Mouse (Mus musculus) forebrain, embryonic 14.5 days (tissue): ENCODE measurements at regions not wholly inside any gene's neighbourhood (a gene's known extent, or its start where the extent isn't known, plus 50 kb on each side); places are given as distances from the start of the nearest gene placed in this dataset.

ENCODE experiments used
- ATAC-seq: fragments of 200-750 bp; cut with Nextera tagmentation; 2 replicates; pipeline ENCODE4 v1.8.0; 2017; ENCODE audit warnings: mild to moderate bottlenecking, moderate library complexity
- DNase-seq: peaks from one replicate; pipeline ENCODE4 v3.0.0-alpha.2; 2015; ENCODE audit warnings: low spot score
- H3K27ac ChIP-seq: fragments of 300-500 bp; sonication (generic); 2 replicates; pipeline ENCODE4 v1.5.1; 2014; ENCODE audit warnings: low read depth, mild to moderate bottlenecking, control low read depth, low read length, moderate library complexity
- H3K27me3 ChIP-seq: fragments of 300-500 bp; sonication (generic); replicated peaks from 2 replicates; pipeline ENCODE4 v1.6.1; 2014; ENCODE audit warnings: low read length, control low read depth, mixed read lengths; ENCODE audit not compliant: control insufficient read depth, insufficient read depth
- H3K36me3 ChIP-seq: fragments of 300-500 bp; sonication (generic); 2 replicates; pipeline ENCODE4 v1.6.1; 2014; ENCODE audit warnings: low read length, control low read depth; ENCODE audit not compliant: control insufficient read depth, insufficient read depth
- H3K4me1 ChIP-seq: fragments of 300-500 bp; sonication (generic); 2 replicates; pipeline ENCODE4 v1.6.1; 2014; ENCODE audit warnings: antibody characterized with exemption, low read length, control low read depth; ENCODE audit not compliant: control insufficient read depth, insufficient read depth
- H3K4me2 ChIP-seq: fragments of 300-500 bp; sonication (generic); 2 replicates; pipeline ENCODE4 v1.6.1; 2014; ENCODE audit warnings: mild to moderate bottlenecking, control low read depth, low read length
- H3K4me3 ChIP-seq: fragments of 300-500 bp; sonication (generic); 2 replicates; pipeline ENCODE4 v1.5.1; 2014; ENCODE audit warnings: low read depth, low read length, control low read depth
- H3K9ac ChIP-seq: fragments of 300-500 bp; sonication (generic); 2 replicates; pipeline ENCODE4 v1.6.1; 2014; ENCODE audit warnings: mild to moderate bottlenecking, low read length, control low read depth, moderate library complexity
- H3K9me3 ChIP-seq: fragments of 300-500 bp; sonication (generic); replicated peaks from 2 replicates; pipeline ENCODE4 v1.6.1; 2016; ENCODE audit warnings: low read length, control low read depth, mixed read lengths; ENCODE audit not compliant: control insufficient read depth
- WGBS: fragments of 180-500 bp; shearing (Covaris S2); extraction: QIAGEN DNeasy Blood & Tissue Kit; methylation state at CpG from one replicate; pipeline ENCODE4 v1.1.7; 2014; 5-methylcytosine and 5-hydroxymethylcytosine counted together

DNA sequence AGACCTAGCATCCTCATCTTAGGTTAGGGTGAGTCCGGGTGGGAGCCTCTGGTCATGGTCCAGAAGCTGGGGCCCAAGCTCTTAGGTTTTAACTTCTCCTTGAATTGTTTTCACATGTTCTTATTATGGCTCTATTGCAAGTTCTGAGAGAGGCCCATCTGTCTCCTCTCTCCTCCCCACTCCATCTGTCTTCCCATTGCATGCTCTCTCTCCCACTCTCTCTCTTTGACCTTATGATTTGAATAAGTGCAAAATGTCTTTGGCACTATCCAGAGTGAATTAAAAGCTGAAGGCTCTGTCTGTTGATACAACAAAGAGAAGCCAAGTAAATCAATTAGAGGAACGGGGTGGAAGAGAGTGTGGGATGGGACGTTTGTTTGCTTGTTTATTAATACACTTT is 146.2 kb upstream of the Rfx3 start:
- ATAC-seq = no peak
- no peaks in the 10 kb centered on the region for H3K27me3 ChIP-seq
- H3K9me3 ChIP-seq = no peaks in the 10 kb centered on the region
- no peaks in the 10 kb centered on the region for H3K4me1 ChIP-seq
- no peak overlapping the region for H3K27ac ChIP-seq
- no peak overlapping the region for H3K9ac ChIP-seq
- DNase-seq = peak; percentile 40
- no peak overlapping the region for H3K4me2 ChIP-seq
- H3K4me3 ChIP-seq = no peak overlapping the region
- H3K36me3 ChIP-seq = no peaks in the 10 kb centered on the region
- 68% methylated on average over 3 of the region's 3 CpGs for WGBS

DNA sequence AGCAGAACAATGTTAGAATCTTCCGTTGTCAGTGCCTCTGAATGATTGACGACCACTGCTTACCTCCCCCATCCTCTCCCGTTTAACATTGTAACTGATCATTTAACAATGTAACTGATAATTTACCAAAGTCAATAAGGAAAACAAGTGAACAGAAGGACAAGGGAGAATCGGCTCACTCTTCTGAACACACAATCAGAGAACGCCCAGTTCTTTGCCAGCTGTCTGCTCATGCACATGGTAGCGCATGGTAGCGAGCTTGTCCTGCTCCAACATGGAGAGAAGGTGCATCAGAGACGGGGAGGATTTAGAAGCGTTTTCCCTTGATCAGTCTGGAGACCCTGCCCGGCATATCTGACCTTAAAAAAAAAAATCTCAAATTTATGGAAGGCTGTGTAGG is 126.6 kb upstream of the Rfx3 start:
- no peak for DNase-seq
- 94% methylated on average over 10 of the region's 10 CpGs for WGBS
- Histone ChIP-seq H3K4me3 (no peak overlapping the region), H3K9ac (no peak overlapping the region), H3K9me3 (no peaks in the 10 kb centered on the region), H3K4me2 (no peak overlapping the region), H3K4me1 (no peaks in the 10 kb centered on the region), H3K36me3 (no peaks in the 10 kb centered on the region), H3K27ac (no peak overlapping the region), H3K27me3 (no peaks in the 10 kb centered on the region)
- no peak for ATAC-seq

DNA sequence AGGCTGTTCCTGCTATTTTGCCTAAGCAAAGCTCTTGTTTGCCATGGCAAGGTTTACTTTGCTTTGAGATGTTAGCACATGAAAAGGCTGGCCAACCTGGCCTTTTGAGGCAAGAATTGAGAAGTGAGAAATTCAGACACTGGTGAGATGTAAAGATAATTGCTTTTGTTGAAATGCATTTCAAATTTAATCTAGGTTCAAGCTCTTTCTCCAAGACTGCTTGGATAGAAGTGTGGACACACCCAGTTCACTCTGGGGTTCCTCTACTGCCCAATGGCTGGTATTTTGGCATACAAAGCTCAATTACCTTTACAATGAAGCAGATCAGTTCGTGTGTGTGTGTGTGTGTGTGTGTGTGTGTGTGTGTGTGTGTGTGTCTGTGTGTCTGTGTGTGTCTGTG is 123.8 kb upstream of the Rfx3 start:
- ATAC-seq = no peak
- no peak overlapping the region for H3K4me3 ChIP-seq

DNA sequence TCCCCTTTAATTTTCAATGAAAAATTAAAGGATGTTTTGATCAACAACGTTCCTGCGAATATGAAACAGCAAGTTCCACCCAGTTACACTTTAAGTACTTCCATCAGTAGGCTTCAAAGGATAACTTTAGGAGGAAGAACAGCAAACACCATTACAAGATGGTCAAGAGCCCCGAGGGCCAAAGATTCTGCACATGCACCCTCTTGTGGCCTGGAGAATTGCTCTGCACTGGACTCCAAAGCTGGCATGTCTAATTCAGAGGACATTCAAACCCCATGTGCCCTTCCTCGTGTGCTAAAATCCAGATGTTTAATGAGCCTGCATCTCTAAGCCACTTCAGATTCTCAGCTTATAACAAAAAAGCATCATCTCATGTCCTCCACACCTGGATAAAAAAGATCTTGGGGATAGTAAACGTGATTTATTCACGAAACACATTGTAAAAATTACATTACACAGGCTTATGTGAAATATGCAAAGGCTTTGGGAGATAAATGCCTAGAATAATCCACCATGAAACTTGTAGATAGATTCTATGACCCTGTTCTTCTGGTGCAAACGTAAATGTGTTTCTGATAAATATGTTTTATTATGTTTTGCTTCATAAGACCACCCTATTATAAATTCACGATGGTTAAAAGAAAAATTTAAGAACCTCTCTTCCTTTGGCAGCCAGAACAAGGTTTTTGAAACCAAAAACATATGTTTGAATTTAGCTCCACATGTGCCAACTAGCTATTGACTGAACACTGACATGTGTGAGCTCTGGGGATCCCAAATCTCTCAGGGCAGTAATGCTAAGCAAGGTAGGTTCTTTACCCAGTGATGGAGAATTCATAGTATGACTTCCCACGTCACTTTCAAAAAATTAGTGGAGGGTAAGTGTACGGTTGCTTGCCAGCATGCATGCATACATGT is 100.6 kb upstream of the Rfx3 start:
- Histone ChIP-seq H3K4me2 (no peak overlapping the region), H3K36me3 (no peaks in the 10 kb centered on the region), H3K4me3 (no peak overlapping the region), H3K9ac (no peak overlapping the region), H3K4me1 (no peaks in the 10 kb centered on the region), H3K27ac (no peak overlapping the region), H3K27me3 (no peaks in the 10 kb centered on the region), H3K9me3 (no peaks in the 10 kb centered on the region)
- DNase-seq = no peak
- ATAC-seq = no peak
- 89% methylated on average over 10 of the region's 10 CpGs for WGBS

More for the DNA sequence above, 123.8 kb upstream of the Rfx3 start:
- DNase-seq = no peak
- WGBS = 22% methylated on average over 1 of the region's 1 CpGs
- no peak overlapping the region for H3K9ac ChIP-seq
- H3K27ac ChIP-seq = no peak overlapping the region
- no peak overlapping the region for H3K4me2 ChIP-seq
- H3K27me3 ChIP-seq = no peaks in the 10 kb centered on the region
- no peaks in the 10 kb centered on the region for H3K9me3 ChIP-seq
- H3K4me1 ChIP-seq = no peaks in the 10 kb centered on the region
- no peaks in the 10 kb centered on the region for H3K36me3 ChIP-seq

DNA sequence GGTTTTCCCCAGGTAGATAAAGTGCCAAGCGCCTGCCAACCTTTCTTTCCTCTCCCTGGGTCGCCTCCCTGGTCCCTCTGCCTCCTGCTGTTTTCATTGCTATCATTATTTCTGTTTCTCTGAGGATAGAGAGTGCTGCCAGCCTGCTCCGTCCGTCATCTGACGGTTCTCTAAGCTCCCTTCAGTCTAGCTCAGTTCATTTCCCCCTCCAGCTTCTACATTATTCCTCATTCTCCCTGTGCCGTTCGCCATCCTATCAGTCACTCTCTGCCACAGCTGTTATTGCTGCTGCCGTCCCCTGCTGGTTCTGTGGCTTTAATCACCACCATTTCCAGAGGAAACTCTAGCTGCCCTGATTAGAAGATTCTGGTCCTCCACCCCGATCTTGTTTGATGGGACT is 84.7 kb upstream of the Rfx3 start:
- Histone ChIP-seq H3K36me3 (no peaks in the 10 kb centered on the region), H3K4me1 (no peaks in the 10 kb centered on the region), H3K4me3 (no peak overlapping the region), H3K4me2 (no peak overlapping the region), H3K27ac (no peak overlapping the region), H3K9ac (no peak overlapping the region), H3K27me3 (no peaks in the 10 kb centered on the region), H3K9me3 (no peaks in the 10 kb centered on the region)
- peak; percentile 10 for DNase-seq
- ATAC-seq = no peak
- WGBS = 32% methylated on average over 9 of the region's 9 CpGs

DNA sequence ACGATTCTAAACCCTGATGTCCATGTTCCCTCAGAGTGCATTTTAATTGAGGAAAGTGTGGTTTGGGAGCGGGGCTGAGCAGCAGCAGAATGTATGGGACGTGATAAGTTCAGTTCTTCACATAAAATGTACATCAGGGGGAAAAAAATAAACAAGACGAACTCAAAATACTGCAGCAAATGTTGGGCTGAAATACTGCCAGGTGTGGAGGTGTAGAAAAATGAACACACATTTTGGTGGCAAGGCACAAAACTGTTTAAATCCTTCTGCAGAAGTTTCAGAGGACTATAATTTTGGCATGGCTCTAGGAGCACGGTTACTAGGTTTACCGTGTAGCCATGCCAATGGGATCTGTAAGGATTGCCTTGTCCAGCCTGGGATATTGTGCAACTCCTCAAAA is 81.3 kb upstream of the Rfx3 start:
- H3K27me3 ChIP-seq = no peaks in the 10 kb centered on the region
- no peak overlapping the region for H3K27ac ChIP-seq
- no peaks in the 10 kb centered on the region for H3K36me3 ChIP-seq
- ATAC-seq (no peak), DNase-seq (no peak)
- no peak overlapping the region for H3K9ac ChIP-seq
- no peak overlapping the region for H3K4me3 ChIP-seq
- WGBS = 92% methylated on average over 6 of the region's 6 CpGs
- no peaks in the 10 kb centered on the region for H3K9me3 ChIP-seq
- peaks cover 14% of the 10 kb centered on the region for H3K4me1 ChIP-seq
- no peak overlapping the region for H3K4me2 ChIP-seq

DNA sequence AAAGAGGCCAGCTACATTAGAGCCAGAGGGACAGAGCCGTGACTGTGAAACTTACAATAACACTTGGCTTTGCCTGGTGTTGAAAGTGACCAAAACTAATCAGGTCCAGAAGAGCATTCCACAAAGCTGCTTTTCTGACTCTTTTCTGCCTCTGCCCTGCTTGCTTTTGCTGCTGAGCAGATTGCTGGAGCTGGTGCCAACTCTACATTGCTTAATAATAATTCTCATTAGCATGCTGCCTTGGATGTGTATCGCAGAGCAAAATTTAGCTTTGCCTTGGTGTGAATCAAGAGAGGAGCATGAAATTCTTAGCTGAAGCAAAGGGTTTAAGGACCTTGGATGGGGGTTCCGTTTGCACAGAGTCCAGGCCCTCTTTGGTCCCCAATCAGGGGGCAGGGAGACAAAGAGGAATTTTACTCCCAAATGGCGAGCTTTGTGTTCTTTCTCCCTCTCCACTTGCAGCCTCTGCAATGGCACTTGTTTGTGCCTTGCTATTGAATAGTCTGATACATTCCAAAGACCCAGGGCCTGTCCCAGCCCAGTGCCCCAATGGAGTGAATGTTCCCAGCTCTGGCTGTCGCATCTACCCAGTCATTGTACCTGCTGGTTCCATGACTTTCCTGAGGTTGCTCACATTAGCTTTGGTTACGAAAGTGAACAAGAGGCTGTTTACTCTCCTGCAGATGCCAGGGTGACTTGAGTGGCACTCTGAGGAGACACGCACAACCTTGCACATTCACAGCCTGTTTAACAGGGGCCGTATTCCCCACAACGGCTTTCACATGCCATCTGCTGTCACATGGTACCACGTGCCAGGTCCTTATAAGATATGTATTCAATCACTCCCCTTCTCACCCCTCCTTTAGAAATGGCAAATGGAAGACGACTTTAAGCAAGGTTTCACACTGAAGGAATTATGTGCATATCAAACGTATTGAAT is 76.9 kb upstream of the Rfx3 start:
- WGBS = 26% methylated on average over 12 of the region's 12 CpGs
- Histone ChIP-seq H3K4me2 (0 out of 2 replicates have a peak overlapping the region, but pooled peaks have one; percentile 10), H3K4me1 (peaks cover 19% of the 10 kb centered on the region), H3K9ac (no peak overlapping the region), H3K27me3 (no peaks in the 10 kb centered on the region), H3K27ac (peak overlapping the region; percentile 58), H3K36me3 (no peaks in the 10 kb centered on the region), H3K4me3 (no peak overlapping the region), H3K9me3 (no peaks in the 10 kb centered on the region)
- peak; percentile 95 for ATAC-seq
- peak; percentile 89 for DNase-seq

DNA sequence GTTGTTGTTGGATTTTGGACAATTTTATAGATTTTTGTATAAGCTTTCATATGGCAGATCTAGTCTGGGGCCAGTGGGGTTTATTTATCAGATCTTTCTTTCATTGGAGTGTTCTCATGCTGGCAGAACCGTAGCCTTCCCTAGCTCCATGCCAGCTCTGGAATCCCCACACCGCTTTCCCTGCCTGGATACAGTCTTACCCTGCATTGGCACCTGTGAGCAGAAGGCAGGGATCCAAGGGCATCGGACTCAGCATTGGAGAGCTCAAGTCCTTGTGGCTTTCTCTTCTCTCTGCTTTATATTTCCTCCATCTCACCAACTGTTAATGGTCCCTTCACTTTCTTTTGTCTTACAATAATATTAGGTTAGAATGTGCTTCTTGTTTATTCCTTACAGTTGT is 59.4 kb upstream of the Rfx3 start:
- H3K36me3 ChIP-seq = no peaks in the 10 kb centered on the region
- no peak overlapping the region for H3K4me3 ChIP-seq
- H3K4me1 ChIP-seq = no peaks in the 10 kb centered on the region
- no peak overlapping the region for H3K27ac ChIP-seq
- H3K9me3 ChIP-seq = no peaks in the 10 kb centered on the region
- no peak for ATAC-seq
- no peak overlapping the region for H3K9ac ChIP-seq
- H3K4me2 ChIP-seq = no peak overlapping the region
- no peak for DNase-seq
- no peaks in the 10 kb centered on the region for H3K27me3 ChIP-seq
- 86% methylated on average over 3 of the region's 3 CpGs for WGBS
